Mouse (Mus musculus): ENCODE results near the gene Smbd1.

DNA sequence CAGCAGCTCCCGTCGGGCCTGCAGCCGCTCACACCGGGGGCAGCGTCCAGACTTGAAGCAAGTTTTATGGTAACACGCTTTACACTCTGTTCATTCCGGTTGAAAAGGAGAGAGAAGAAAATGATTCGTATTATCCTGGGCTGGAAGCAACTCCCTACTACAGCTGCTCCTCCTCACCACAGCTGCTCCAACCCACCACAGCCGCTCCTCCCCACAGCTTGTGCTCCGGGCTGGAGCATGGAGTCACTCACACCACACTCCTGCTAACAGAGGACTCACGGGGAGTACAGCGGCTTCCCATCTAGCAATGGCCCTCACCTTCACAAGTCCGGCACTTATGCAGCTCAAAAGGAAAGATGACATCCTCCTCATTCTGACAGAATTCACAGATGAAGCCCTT lies 13.8 kb upstream of the Smbd1 start:
- TF ChIP-seq GATA1 (IDR thresholded peaks at IDR 0.05; ENCODE audit: low read length) (no peak), TAL1 (IDR thresholded peaks at IDR 0.05; ENCODE audit: low read length) (no peak)
